Mouse (Mus musculus): ENCODE measurements around the gene Cep41. TPM values are rescaled to one million over a fixed set of nuclear protein-coding genes. Genes with fewer than 3 reads are reported as not detected.

Gene Cep41
- 3.5 and 6.0 TPM in 2 replicates for total RNA-seq (2015)
- total RNA-seq (2017) = 2.0 and 3.1 TPM in 2 replicates

GRCm38 (mm10) chr6:30693350-30693991, at the start of gene Cep41:
TSS of gene Cep41 (minus strand) at chr6:30693749.
- ATAC-seq (ENCODE audit: poor library complexity, severe bottlenecking) = peak; percentile 99

DNA sequence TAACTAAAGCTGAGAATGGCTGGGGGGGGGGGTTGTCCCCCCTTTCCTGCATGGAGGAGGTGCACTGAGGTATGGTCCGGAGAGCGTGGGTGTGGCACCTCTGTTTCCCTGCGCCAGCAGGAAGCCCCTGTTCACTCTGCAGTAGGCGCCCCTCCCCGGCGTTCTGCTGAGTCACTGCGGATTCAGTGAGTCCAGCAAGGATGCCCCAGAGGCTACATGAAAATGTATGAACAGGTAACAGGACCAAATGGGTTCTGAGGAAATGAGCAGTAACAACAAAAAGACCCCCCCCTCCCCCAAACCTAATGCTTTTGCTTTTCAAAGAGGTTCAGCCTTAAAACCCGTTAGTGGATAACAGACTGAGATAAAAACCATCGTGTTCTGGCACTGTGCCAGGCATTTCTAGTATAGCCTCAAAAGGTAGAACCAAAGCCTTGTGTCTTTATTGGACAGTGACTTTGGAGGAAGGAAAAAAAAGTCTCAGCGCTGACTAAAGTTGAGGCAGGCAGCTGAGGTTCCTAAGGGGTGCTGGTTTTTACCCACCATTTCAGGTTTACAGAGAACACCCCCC, 45.7 kb upstream of the Cep41 start:
- ATAC-seq (ENCODE audit: poor library complexity, severe bottlenecking) = no peak

GRCm38 (mm10) chr6:30738464-30739006, 45.0 kb upstream of the Cep41 start:
- ATAC-seq (ENCODE audit: poor library complexity, severe bottlenecking) = no peak

- no peak for ATAC-seq (ENCODE audit: poor library complexity, severe bottlenecking)
These were observed 44.3 kb upstream of the Cep41 start for GRCm38 (mm10) chr6:30737548-30738463.

GRCm38 (mm10) chr6:30736864-30737547, 43.5 kb upstream of the Cep41 start:
- ATAC-seq (ENCODE audit: poor library complexity, severe bottlenecking) = no peak

GRCm38 (mm10) chr6:30736372-30736762, 42.8 kb upstream of the Cep41 start:
- no peak for ATAC-seq (ENCODE audit: poor library complexity, severe bottlenecking)

- ATAC-seq (ENCODE audit: poor library complexity, severe bottlenecking) = no peak
These were observed 42.3 kb upstream of the Cep41 start for GRCm38 (mm10) chr6:30735728-30736371.

DNA sequence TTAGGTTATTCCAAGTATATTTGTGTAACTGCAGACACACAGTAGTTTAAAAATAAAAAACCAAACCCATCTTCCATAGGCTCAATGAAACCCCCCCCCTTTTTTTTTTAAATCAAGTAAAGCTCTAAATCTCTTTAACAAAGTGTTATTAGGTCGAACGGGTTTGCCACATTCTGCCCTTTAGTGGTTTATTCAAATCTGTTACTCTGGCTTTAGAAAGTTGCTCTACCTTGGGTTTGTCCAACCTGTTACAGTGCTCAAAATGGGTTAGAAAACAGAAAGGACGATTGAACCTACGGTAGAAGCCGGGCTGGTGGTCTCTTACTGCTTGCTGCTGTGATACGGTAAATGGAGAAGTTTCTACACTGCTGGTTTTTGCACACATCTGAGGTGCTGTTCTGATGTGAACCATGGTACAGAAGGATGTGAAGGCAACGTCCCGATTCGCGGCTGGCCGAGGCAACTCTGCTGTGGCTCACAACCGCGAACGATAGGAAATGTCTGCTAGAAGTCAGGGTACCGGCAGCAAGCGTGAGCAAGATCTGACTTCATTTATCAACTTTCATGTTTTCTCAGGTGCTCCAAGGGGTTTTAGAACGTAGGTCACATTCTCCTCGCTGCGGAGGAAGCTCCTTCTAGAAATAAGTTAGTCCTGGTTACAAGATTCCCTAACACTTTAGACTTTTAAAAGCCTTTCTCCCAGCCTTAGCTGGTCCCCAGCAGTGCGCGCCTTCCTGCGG, 41.6 kb upstream of the Cep41 start:
- ATAC-seq (ENCODE audit: poor library complexity, severe bottlenecking) = 0 out of 2 replicates have a peak, but pooled peaks have one; percentile 43

DNA sequence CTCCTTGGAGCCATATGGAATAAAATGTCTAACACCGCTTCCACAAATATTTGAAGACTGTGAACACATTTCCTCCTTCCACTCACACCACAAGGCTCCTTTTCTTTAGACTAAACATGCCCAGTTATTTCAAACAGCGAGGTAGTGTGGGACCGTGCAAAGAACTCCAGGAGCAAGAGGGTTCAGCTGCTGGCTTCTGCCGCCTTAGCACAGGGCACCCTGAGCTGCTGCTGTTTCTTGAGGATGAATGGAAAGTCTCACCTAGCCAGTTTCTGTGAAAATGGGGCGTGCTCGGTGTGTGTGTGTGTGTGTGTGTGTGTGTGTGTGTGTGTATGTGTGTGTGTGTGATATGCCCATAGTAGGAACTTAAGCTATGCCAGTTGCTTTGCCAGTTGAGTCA, 40.9 kb upstream of the Cep41 start:
- ATAC-seq (ENCODE audit: poor library complexity, severe bottlenecking) = no peak

DNA sequence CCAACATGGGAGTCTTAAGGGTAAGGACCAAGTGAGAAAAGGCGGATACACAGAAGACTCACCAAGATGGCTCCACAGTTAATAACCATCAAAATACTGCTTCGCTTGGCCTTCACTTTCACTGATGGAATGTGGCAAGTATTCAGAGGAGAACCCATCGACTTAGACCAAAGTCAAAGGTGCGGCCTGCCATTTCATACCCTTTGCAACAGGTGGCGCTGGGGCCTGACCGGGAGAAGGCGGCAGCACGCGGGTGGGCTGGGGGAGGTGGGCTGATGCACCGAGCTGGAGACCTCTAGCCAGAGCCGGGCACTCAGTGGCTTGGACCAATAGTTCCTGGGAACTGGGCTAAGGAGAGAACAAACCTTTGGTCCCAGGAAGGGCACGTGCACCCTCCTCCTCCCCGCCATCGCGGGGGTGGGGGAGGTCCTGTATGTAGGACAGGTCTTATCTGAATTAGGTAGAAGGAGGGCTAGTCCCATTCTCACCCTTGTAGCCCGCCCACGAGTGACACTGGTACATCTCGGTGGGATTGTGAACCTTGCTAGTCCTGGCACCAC, 39.1 kb upstream of the Cep41 start:
- ATAC-seq (ENCODE audit: poor library complexity, severe bottlenecking) = no peak

DNA sequence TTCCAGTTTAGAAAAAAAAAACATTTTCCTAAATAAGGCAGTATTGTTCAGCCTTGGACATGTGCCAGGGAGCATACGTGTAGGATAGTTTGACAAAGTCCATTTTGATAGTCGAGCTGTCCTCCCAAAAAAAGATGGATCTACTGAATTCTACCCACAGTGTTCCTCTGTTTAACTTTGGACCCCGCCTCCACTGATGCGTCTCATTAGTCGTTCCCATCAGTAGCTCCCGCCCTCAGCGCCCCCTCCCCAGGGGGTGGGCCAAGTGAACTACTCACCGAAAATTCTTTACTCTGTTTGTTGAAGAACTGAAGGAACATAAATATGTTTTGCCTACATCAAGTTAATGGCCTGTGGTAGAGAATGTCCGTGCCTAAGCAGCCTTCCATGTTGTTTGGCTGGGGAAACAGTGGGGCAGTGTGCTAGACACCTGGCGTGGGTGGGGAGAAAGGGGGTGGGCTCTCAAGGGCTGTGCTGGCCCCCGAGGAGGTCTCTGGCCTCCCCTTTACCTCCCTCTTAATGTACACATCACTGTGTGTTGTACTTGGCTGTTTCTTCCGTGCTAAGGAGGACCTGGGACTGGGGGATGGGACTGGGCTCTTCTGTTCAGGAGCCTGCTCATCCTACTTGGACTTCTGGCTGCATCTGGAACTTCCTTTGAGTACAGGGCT, 36.9 kb upstream of the Cep41 start:
- no peak for ATAC-seq (ENCODE audit: poor library complexity, severe bottlenecking)

- ATAC-seq (ENCODE audit: poor library complexity, severe bottlenecking) = no peak
These were observed 29.8 kb upstream of the Cep41 start, which contains the start of gene Mest for GRCm38 (mm10) chr6:30723331-30723730. TSS of gene Mest (plus strand) at chr6:30723547.

DNA sequence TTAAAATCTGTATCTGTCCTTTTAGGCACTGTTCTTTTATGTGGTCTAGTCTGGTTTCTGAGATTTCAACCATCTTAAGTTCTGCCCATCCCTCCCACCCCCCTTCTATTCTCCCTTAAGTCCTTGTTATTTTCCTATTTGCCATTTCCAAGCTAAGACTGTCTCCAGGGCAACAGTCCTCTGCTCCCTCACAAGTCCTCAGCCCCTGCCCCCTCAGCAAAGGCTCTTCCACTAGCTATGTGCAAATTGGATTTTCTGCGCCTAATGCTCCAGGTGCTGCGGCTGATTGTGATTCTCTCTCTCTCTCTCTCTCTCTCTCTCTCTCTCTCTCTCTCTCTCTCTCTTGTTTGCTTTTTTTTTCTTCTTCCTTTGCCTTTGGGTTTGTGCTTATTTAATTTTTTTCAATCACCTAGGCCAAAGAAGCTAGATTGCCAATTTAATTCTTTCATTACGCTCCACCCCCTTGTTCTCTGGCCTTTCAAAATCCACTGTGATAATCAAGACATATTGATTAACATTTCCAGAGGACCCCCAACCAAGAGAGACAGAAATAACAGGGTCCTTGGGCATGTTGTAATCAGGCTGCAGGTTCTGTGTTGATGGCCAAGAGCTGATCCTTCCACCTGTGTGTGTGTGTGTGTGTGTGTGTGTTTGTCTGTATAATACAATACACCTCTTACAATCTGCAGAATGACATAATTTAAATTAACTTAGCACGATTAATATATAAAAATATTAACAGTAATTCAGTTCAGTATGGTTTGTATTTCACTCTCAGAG, 29.0 kb upstream of the Cep41 start:
- ATAC-seq (ENCODE audit: poor library complexity, severe bottlenecking) = no peak

- no peak for ATAC-seq (ENCODE audit: poor library complexity, severe bottlenecking)
These were observed 23.2 kb upstream of the Cep41 start for GRCm38 (mm10) chr6:30716796-30717195.

DNA sequence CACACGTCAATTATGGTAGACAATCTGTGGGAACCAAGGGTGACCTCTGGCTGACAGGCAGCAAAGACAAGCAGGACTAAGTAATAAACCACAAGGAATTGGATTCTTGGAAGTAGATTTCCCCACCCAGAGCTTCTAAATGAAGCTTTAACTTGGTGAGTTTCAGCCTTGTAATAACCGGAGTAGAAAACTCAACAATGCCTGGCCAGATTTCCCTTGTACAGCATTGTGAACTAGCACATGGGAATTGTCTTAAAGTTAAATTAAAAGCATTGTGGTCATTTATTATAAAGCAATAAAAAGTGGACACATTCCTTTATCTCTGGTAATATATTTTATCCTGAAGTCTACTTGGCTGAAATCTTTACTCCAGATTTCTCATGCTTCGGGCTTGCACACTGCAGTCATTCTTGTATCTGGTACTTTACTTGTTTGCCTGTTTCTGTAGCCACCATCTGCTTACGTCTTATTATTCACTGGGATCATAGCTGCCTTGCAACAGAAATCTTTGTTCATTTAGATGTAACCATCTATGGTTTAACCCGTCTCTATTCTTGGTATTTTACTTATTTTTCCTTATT, 21.4 kb upstream of the Cep41 start:
- no peak for ATAC-seq (ENCODE audit: poor library complexity, severe bottlenecking)

DNA sequence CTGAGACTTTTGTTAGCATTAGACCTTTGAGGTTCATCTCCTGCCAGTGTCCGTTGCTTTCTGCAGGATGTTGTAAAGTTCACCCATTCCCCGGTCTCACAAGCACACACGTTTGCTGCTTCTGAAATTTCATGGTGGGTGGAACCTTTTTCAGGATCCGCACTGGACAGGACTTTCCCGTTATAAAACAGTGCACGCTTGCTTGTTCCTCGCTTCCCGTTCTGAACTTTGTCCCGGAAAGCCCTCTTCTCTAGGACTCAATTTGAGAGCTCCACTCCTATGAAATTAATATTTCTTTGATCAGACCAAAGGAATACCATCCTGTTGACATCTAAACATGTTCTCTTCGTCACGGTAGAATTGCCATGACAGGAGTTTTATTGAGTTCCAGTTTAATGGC, 20.3 kb upstream of the Cep41 start:
- ATAC-seq (ENCODE audit: poor library complexity, severe bottlenecking) = no peak

DNA sequence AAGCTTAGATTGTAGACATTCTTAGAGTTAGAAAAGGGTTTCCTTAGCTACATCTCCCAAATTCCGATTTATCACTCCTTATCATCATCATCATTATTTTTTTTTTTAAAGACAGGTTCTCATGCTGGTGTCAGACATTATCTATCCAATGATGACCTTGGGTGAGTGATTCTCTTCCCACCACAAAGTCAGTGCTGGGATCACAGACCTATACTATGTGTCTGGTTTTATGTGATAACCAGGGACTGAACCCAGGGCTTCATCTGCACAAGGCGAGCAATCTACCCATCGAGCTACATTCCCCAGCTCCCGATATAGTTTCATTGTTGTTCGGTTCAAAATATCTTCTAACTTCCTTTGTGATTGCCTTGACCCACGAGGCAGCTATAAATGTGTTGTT, 19.9 kb upstream of the Cep41 start:
- no peak for ATAC-seq (ENCODE audit: poor library complexity, severe bottlenecking)

DNA sequence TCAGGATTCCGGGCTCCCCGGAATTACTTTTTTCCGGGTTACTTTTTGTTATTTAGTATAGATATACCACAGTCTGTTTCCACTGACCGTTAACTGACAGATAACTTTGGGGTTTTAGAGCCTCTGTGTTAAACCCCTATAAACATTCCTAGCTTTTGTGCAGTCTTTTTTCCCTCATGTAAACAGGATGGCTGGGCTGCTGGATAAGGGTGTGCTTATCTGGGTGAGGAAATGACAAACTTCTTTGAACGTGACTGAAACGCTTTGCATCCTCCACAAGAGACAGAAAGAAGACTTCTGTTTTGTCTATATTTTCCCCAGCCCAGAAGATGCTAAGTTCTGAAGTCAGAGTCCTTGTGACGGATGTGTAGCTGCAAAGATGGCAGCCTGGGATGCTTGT, 18.9 kb upstream of the Cep41 start:
- ATAC-seq (ENCODE audit: poor library complexity, severe bottlenecking) = no peak
